Mouse (Mus musculus) cerebellum, postnatal 14 days (tissue): ENCODE measurements at regions not wholly inside any gene's neighbourhood (a gene's known extent, or its start where the extent isn't known, plus 50 kb on each side); places are given as distances from the start of the nearest gene placed in this dataset.

Source experiments
- DNase-seq, 2 experiments: peaks; one replicate each; pipeline ENCODE4 v3.0.0; 2021; ENCODE audit warnings: mixed read lengths in 2 of 2

DNA sequence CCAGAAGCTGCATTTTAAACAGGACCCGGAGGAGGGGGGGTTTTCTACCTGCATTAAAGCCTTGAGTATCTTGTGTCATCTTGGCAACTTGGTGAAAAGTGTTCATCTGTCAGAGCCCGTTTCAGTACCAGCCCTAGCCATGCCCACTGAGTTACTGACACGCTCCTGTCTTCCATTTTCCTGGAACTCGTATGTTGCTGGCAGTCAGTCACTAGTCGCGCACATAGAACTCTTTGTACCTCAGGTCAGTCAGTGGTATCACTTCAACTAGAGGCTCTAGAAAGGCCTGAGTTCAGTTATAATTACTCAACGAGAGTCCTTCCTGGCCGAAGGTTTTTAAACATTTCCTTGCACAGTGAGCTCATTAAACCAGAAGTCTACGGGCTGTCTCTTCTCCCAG, 198.9 kb upstream of the Lrig1 start:
- DNase-seq: no peak

DNA sequence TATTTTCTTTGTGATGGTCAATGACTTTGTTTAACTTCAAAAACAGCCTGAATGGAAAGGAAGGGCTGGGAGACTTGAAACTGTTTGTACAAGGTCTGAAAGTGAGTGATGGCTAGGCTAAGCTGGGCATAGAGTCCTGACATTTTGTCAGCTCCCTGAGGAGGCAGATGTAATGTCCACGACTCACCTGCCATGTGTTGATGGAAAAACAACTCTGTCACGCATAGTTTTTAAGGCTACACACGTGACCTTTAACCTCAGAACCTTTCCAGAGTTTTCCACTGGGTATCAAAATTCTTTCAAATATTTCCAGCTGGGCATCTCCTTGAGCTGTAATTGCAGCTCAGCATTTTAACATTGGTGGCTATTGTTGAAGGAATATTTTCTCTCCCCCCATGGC, 190.2 kb upstream of the Lrig1 start:
- DNase-seq: no peak

DNA sequence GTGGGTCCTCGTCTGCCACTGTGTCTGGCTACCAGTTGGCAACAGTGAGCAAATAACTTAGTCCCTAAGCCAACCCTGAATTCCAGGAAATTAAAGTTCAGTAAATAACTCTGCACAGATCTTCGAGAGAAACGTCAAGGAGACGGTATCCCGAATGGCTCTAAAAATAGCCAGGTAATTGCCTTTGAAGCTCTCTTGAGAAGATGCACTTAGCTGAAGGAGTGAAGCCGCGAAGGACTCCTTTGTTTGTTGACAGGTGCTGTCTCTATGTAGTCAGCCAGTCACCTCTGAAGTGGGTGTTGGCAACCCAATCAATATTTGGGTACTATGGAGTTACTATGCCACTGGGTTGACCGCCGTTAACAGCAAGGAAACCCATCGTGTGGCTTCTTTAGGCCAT, 189.3 kb upstream of the Lrig1 start:
- DNase-seq: no peak

DNA sequence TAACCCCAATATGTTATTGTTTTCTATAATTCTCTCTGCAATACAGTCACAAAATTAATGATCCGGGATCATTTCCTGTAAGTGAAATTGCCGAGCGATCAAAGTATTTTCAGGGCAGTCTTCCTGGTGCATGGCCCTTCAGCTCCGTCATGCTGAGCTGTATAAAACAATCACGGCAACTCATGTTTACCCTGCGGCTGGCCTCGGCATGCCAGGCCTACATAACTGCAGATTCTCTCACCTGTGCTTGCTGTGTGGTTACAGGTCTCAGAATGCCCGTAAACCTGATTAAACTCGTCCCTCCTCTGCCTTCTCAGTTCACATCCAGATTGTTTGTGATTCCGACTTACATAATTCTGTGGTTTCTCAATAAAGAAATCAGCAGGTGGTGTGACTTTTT, 181.2 kb upstream of the Lrig1 start:
- no peak for DNase-seq

DNA sequence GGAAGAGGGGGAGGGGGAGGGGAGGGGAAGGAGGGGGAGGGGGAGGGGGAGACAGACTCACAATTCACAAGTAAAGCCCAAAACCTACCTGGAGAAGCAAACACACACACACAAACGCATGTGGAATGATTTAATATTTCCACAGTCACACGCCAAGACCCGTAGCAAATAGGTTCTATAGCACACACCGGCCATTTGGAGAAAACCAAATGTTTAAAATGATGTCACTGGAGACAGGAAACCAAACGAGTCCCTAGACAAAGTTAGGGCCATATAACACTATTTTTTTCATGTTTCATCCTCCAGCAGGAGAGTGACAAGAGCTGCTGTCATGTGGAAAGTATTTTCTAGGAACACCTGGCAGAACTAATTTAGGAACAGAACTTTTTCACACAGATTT, 175.9 kb upstream of the Lrig1 start:
- no peak for DNase-seq

DNA sequence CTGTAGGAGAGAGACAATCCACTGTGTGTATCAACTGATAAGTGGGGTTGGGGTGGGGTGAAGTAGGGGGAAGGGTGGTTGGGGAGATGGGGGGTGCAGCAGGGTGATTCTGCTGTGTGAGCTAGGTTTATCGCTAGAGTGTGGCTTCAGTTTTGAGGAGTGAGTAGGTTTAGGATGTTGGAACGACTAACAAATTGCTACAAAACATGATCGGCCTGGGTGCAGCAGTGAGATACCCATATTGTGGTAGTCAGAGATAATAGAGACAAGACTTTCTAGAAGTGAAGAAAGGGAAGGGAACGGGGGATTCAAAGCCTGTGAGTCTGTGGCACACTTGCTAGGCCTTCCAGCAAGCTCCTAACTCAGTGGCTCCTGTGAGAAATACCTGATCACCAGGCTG, 175.1 kb upstream of the Lrig1 start:
- no peak for DNase-seq

DNA sequence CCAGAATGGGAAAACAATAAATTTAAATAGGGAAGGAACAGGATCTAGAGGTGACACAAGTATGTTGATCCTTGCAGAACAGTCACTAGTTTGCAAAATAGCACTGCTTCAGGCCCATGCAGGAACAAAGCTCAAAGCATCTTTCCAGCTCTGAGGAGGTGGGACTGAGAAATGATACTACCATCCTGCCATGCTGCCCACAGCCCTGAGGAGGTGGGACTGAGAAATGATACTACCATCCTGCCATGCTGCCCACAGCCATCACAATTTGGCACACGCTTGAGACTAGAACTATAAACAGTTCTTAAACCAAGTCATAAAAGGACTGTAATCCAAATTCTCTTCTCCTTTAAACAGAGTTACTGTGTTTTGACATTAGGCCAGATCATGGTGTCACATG, 174.5 kb upstream of the Lrig1 start:
- DNase-seq: no peak

DNA sequence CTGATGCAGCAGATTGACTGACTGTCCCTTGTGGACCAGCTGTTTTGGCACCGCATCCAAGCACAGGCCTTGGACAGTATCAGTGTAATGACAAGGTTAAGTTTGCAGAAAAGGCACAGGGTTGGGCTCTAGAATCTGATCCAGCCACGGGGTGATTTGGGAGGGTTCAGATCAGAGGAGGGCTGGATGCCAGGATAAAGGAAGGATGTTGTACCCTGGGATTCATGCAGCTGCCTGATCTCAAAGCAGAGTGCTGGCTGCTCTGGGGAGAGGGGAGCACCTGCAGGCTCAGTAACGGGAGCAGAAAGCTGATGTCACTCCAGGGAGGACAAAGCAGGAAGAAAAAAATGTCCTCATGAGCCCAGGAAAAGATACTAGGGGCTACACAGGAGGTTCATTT, 168.0 kb upstream of the Lrig1 start:
- DNase-seq: no peak

DNA sequence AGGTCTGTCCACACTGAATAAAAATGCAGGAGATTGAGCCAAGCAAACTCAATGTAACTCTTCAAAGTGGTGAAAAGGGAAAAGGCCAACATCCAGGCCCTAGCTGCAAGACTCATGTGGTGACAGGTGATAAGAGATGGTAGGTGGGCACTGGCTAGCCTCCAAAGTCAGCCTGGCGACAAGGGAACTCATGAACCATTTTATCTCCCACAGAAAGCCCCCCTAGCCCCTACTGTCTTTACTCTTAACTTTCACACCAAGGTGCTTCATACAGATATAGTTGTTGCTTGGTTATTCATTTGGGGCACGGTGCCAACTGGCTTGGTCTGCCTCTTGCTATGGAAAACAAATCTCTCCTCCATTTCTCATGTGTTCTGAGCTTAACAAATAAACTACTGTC, 165.5 kb upstream of the Lrig1 start:
- DNase-seq: peak in 1 of 2 experiments; percentile 12

DNA sequence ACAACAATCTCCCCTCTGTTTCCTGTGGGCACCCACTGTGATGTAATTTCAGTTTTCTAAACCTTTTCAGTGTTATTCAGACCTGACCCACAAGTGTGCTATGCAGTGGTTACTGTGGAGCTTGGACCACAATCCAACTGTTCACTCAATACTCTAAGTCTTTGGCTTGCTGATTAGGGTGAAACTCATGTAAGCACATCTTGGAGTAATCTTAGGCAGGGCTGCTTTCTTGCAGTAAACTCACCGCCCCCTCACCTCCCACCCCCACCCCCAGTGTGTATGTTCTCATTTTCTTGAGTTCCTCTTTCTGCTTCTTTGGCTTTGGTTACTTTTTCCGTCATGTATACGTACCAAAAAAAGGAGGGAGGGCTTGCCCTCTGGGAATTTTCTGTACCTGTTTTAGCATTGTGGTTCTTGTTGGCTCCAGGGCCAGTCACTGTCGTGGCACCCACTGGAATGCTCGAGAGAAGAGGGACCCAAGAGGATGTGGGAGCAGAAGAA, 158.2 kb upstream of the Lrig1 start:
- no peak for DNase-seq

DNA sequence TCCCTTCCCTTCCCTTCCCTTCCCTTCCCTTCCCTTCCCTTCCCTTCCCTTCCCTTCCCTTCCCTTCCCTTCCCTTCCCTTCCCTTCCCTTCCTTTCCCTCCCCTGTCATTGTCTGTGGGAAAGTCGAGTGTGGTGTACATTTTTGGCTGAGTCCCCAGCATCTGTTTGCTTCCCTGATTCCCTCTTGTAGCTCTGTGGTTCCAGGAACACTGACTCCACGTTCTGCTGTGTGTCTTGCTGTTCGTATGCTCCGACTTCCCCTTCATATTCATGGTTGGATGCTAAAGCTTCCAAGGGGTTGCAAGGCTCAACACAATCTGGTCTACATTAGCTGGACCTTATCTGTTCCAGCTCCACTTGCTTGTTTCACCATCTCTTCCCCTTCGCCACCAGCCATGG, 150.2 kb upstream of the Lrig1 start:
- no peak for DNase-seq

DNA sequence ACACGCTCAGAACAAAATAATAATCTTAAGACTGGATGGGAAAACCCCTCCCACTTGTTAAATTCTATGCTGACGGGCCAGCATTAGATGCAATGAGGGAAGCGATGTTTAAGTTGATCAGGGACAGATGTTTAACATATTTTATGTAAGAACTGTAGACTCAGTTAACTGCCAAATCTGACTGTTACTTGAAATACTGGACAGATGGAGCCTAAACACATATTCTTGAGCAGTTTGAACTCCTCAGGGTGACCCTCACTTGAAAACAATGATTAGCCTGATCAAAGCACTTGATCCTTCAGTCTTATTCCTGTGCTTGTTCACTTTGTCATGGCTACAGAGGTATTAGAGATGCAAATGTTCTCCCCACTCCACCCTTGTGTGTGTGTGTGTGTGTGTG, 149.6 kb upstream of the Lrig1 start:
- no peak for DNase-seq

DNA sequence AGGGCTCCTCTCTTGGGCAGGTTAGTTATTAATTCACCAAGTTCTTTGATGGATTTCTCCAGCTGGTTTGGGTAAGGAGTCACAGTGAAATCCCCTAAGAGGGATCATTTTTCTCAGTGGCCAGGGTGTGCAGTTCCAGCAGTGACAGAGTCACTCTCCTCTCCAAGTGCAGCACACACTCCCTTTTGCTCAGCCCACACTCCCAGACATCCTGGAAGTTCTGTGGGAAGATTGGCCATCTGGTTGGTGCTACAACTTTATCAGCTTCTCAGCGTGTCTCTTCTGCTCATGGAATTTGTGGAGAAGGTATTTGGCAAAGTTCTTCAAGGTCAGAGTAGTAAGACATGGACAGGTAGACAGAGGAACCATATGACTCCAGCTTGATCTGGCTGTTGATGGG, 148.5 kb upstream of the Lrig1 start:
- DNase-seq: no peak

DNA sequence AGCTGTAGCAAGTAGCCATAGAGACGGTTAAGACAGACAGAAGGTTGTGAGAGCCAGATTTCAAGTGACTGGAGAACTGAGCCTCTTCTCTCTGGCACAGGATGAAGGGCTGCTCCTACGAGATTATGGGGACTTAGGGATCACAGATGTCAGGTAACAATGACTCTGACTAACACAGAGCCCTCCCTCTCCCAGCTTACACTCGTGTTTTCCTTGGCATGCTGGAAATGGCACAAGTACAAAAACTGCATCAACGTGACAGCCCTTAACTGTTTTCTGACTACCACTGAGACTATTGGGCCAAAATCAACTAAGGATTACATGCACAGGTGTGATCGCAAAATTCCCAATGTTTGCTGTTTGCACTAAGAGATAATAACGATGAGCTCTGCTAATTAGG, 145.9 kb upstream of the Lrig1 start:
- DNase-seq: no peak

DNA sequence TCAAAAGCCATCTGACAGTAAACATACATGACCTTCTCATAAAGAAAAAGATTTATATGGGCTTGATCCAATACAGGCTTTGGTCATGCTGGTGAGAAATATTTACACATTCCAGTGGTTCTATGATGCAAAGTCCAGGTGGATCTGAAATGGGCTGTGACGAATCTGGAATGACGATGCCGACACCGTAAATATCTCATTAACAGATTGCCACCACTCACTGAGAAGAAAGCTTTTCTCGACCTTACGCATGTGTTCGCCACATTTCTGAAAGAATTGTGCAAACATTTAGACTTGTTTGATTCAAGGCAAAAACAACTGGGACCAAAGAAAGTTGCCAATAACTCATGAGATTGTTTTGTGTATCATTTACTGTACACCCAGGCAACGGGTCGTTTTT, 142.9 kb upstream of the Lrig1 start:
- no peak for DNase-seq

DNA sequence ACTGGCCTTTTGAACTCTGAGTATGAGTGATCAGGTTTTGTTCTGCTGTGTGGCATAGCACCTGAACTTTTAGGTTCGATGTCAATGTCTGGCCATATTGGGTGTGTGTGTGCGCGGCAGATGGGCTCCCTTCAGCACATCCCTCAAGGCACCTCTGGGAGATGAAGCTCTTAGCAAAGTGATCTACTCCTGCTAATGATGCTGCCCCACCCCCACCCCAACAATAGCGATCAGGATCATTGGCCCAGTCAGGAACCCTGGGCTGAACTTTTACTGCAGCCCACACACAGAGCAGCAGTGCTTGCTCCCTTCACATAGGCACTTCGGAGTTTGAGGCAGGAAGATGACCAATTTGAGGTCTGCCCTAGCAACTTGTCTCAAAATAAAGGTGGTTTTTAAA, 141.9 kb upstream of the Lrig1 start:
- no peak for DNase-seq

DNA sequence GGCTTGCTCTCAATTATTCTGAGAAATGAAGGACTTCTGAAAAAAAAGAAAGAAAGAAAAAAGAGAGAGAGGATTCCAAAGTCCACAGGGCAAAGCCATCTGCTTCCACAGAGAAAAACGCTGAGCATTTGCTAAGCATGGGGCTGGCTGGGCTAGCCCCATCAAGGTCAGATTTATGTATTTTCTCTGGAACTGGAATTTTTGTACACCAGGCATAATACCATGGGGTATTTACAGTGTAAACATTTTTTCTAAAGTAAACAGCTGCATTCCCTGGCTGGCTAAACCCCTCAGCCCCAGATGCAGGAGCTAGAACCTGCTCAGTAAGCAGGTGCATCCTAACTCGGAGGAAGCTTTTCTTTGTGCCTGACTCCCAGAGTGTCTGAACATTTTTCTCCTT, 135.8 kb upstream of the Lrig1 start:
- DNase-seq: no peak

DNA sequence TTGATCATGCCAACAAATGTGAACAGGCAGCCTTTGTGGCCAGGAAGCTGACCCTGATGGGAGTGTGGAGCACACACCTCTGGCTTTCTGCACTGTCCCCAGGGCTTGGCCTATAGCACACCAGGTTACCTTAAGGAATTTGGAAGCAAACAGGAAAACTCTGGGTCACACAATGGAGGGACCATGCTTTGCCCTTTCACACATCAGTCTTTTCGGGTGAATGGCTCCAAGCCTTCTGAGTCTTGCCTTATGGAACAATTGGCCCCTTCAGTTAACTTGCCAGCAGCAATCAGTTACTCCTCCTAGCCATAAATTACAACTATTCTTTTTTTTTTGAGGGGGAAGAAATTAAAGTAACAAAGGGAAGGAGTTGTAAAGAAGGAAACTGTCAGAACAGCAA, 134.6 kb upstream of the Lrig1 start:
- DNase-seq: no peak

DNA sequence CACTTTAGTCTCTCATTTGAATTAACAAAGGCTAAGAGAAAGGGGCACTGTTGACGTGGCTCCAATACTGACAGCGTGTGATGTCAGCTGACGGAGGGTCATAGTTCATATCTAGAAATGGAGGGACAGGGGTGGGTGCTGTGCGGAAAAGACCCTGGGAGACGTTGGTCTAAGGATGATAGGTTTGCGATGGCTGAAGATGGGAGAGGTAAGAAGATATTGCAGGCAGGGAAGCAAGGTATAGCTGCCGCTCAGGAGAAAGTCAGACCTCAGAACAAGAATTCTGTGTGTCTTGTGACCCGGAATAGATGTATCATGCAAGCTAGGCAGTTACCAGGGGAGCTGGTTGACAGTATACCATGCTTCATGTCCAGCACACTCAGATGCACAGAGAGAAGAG, 130.8 kb upstream of the Lrig1 start:
- DNase-seq: no peak

DNA sequence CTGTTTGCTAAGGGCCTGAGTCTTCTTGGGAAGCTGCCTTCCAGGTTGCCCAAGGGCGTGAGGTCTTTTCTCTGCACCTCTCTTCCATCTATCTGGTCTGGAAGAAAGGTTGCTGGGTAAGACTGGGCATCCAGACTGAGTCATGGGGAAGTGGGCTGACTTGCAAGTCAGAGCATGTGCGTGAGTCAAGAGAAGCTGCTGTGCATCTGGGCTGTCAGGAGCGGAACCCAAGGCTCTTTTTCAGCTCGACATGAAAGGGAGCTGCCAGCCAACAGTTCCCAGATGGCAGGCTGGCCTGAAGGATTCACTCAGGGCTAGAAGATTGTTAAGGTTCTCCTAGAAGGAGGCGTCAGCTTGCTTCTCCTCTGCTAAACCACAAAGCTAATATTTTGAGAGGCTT, 129.3 kb upstream of the Lrig1 start:
- no peak for DNase-seq

DNA sequence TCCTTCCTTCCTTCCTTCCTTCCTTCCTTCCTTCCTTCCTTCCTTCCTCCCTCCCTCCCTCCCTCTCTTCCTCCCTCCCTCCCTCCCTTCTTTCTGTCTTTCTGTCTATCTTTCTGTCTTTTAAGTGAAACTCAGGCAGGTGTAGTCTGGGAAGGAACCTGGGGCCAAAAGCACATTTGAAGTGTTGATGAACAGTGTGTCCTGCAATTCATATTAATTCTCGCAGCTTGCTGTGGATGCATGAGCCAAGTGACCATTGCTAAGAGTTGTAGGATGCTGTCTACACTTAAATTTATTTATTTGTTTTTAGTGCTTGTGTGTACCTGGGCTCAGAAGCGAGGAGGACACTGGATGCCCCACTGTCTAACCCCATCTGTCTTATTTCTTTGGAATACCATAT, 126.7 kb upstream of the Lrig1 start:
- DNase-seq: no peak

DNA sequence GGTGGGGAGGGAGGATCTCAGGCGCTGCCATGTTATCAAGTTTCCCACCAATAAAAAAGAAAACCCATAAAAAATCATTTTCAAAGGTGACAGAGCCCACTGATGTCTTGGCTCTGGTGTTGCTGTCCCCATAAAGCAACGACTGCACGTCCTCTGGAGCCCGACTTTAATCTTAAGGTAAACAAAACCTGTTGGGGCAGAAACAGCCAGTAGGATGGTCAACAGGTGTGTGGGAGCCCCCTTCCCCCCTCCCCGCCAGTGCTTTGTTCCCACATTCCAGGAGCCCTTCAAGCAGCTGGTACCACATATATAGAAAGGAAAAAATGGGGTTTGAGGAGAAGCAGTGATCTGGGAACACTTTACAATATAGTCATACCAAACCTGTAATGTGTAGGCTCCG, 118.3 kb upstream of the Lrig1 start:
- no peak for DNase-seq

DNA sequence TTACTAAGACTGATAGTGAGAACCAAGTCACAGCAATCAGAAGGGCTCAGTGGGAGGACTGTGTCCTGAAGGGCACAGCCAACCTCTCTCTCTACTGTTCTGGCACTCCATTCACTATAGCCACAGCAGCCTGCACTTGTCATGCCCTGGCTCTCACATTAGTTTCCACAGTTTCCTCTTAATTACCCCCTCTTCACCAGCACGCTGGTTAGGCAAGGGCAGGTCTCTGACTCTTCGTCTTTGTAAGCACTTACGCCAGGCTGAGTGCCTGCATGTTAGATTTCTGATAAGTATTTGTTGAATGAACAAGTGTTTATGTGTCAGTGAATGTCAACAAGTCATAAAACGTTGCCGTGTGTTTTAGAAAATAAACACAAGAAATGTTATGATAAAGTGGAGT, 116.2 kb upstream of the Lrig1 start:
- no peak for DNase-seq

DNA sequence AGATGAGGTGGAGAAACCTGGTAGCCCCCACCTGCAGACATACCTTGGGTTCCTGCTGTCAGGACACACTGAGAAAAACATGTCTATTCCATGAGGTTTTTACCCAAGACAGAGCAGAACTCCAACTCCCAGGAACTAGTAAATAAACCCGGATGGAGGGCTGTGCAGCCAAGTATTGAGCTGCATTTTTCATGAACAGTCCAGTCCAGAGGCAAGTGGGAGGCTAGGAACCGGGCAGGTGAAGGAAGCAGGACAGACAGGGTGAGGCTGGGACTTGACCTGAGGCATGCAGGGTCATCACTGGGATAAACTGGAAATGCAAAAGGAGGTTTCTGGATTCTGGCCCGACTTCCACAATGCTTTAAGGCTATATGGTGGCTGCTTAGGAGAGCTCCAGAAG, 114.8 kb upstream of the Lrig1 start:
- DNase-seq: no peak

DNA sequence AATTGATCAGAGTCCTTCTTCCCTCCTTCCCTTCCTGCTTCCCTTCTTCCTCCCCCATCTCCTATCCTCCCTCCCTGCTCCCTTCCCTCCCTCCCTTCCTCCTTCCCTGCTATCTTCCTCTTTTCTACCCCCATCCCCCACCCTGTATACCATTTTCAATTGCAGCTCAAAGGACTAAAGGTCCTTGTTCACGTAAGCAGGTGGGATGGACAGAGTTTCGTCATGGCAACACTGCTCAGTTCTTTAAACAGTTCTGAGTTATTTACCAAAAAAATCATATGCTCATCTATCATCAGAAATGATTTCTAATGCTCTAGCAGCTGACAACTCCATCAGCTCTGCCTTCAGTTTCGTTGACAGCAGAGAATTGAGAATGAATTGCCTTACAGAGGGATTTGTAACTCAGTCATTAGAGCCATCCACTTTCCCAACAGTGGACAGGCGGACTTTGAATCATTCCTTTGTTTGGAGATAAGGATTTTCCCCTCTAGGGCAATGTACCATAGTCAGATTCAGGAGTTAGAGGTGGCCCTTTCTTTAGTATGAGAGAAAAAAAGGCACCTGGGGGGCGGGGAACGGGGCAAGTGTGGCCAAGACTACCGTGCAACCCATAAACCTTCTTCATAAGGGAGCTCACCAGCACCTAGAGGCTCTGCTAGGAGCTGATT, 113.7 kb upstream of the Lrig1 start:
- DNase-seq: no peak

DNA sequence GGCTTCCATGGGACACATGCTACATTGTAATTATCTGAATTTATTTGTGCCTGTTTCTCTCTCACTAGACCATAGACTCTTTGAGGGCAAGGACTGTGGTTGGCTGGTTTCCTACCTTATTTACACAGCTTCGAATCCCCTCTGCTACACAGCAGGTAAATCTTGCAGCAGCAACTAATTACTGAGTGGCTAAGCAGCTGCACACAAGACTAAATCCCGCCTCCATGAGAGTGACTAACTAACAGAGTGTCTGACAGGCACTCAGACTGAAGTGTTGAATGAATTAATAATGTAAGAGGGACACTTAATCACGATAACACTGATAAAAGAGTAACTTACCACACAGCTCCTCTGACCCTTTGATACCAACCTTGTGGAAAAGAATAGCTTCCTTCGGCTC, 111.9 kb upstream of the Lrig1 start:
- no peak for DNase-seq
